Mouse (Mus musculus): ENCODE results near the gene Prrc2a. TPM values are rescaled to one million over a fixed set of nuclear protein-coding genes. Genes with fewer than 3 reads are reported as not detected.
A peak's percentile ranks its signal among the peaks of the same experiment; 100 is the strongest.
"Not testable (repeated sequence)": the region's sequence is repeated elsewhere in the genome, so short reads cannot be mapped to it uniquely, and the experiment has no call there.

Prrc2a gene
- polyA plus RNA-seq, 1 experiment from 2014 or later = 244 TPM

GRCm38 (mm10) chr17:35127017-35127416, 37.7 kb downstream of the Prrc2a start:
- WGBS = 67% methylated on average over 13 of the region's 13 CpGs
- Histone ChIP-seq H3K27ac (peak overlapping the region; percentile 88; the same call in 1 of the 2 replicates), H3K4me2 (peak overlapping the region; percentile 83), H3K9ac (peak overlapping the region; percentile 89), H3K4me1 (peaks cover 30% of the 10 kb centered on the region), H3K27me3 (no peaks in the 10 kb centered on the region), H3K4me3 (peak overlapping the region; percentile 82), H3K36me3 (peaks cover 45% of the 10 kb centered on the region), H3K9me3 (no peaks in the 10 kb centered on the region)
- no peak for ATAC-seq (ENCODE audit: insufficient number of reproducible peaks, insufficient read depth, low FRiP score, low TSS enrichment, low read depth)

- peaks cover 45% of the 10 kb centered on the region for H3K36me3 ChIP-seq
- under 1% methylated on average over 36 of the region's 36 CpGs for WGBS
- H3K27ac ChIP-seq = peak within 1 kb of the TSS; percentile 88
- H3K4me3 ChIP-seq = peak within 1 kb of the TSS; percentile 82
- no peaks in the 10 kb centered on the region for H3K27me3 ChIP-seq
- peak within 1 kb of the TSS; percentile 89 for H3K9ac ChIP-seq
- H3K4me2 ChIP-seq = peak within 1 kb of the TSS; percentile 83
- H3K4me1 ChIP-seq = peaks cover 31% of the 10 kb centered on the region
- H3K9me3 ChIP-seq = no peaks in the 10 kb centered on the region
- peak; percentile 70; the same call in 1 of the 2 replicates for ATAC-seq (ENCODE audit: insufficient number of reproducible peaks, insufficient read depth, low FRiP score, low TSS enrichment, low read depth)
These were observed 38.5 kb downstream of the Prrc2a start, which contains the start of gene D17H6S53E for GRCm38 (mm10) chr17:35126206-35126611. TSS of gene D17H6S53E (plus strand) at chr17:35126373.

GRCm38 (mm10) chr17:35125578-35125977, 39.1 kb downstream of the Prrc2a start:
- ATAC-seq (ENCODE audit: insufficient number of reproducible peaks, insufficient read depth, low FRiP score, low TSS enrichment, low read depth) = no peak
- Histone ChIP-seq H3K27ac (peak overlapping the region; percentile 88; the same call in 1 of the 2 replicates), H3K4me3 (peak overlapping the region; percentile 82), H3K4me2 (peak overlapping the region; percentile 83), H3K27me3 (no peaks in the 10 kb centered on the region), H3K9me3 (no peaks in the 10 kb centered on the region), H3K36me3 (peaks cover 41% of the 10 kb centered on the region), H3K9ac (peak overlapping the region; percentile 89), H3K4me1 (peaks cover 31% of the 10 kb centered on the region)
- WGBS = 29% methylated on average over 6 of the region's 6 CpGs

GRCm38 (mm10) chr17:35125081-35125480, 39.6 kb downstream of the Prrc2a start:
- Histone ChIP-seq H3K27me3 (no peaks in the 10 kb centered on the region), H3K9ac (peak overlapping the region; percentile 89), H3K27ac (no peak overlapping the region), H3K4me2 (peak overlapping the region; percentile 83; the same call in 1 of the 2 replicates), H3K36me3 (peaks cover 37% of the 10 kb centered on the region), H3K4me3 (no peak overlapping the region; the same call in 1 of the 2 replicates), H3K4me1 (peaks cover 35% of the 10 kb centered on the region), H3K9me3 (no peaks in the 10 kb centered on the region)
- ATAC-seq (ENCODE audit: insufficient number of reproducible peaks, insufficient read depth, low FRiP score, low TSS enrichment, low read depth) = no peak
- 95% methylated on average over 1 of the region's 1 CpGs for WGBS

DNA sequence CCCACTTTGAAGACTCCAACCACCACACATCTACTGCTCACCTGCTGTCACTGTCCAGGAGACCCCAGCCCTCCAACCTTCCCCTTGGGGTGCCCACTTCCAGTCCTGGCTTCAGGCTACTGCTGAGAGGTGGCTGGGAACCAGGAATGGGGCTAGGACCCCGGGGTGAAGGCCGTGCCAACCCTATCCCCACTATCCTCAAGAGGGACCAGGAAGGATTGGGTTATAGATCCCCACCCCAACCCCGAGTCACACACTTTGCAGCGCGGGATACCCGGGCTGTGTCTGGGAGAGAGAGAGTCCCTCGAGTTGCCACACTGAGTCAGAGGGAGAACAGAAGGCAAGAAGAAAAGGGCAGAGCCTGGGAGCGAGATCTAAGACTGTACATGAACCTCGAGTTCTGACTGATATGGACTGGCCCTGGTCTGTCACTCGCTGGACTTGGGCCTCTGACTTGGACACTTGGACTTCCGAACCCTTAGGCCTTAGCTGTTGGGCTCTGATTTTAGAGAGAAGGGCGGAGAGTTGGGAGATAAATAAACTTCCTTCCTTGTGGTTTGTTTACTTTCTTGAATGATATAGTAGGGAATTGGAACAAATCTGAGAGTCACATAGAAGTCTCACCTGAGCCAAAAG, 40.3 kb downstream of the Prrc2a start:
- not testable (repeated sequence) for H3K27me3 ChIP-seq; ATAC-seq (ENCODE audit: insufficient number of reproducible peaks, insufficient read depth, low FRiP score, low TSS enrichment, low read depth); H3K4me3 ChIP-seq; H3K27ac ChIP-seq; H3K9ac ChIP-seq; H3K9me3 ChIP-seq; H3K4me2 ChIP-seq
- 95% methylated on average over 12 of the region's 12 CpGs for WGBS
- peaks cover 36% of the 10 kb centered on the region for H3K36me3 ChIP-seq
- H3K4me1 ChIP-seq = peaks cover 40% of the 10 kb centered on the region

DNA sequence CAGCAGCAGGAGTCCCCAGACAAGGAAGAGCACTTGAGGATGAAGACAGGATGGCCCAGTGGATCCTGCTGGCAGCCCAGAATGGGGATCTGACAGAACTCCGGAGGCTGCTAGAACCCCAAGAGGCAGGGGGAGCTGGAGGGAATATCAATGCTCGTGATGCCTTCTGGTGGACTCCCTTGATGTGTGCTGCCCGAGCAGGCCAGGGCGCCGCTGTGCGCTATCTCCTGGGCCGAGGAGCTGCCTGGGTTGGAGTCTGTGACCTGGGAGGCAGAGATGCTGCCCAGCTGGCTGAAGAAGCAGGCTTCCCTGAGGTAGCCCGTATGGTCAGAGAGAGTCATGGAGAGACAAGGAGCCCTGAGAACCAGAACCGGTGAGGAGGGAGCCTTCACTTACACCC, 41.4 kb downstream of the Prrc2a start:
- not testable (repeated sequence) for H3K27ac ChIP-seq; H3K4me2 ChIP-seq; H3K9ac ChIP-seq; H3K4me3 ChIP-seq; ATAC-seq (ENCODE audit: insufficient number of reproducible peaks, insufficient read depth, low FRiP score, low TSS enrichment, low read depth); H3K9me3 ChIP-seq; H3K27me3 ChIP-seq
- 90% methylated on average over 9 of the region's 9 CpGs for WGBS
- Histone ChIP-seq H3K4me1 (peaks cover 40% of the 10 kb centered on the region), H3K36me3 (peaks cover 37% of the 10 kb centered on the region)

GRCm38 (mm10) chr17:35121871-35122303, 42.8 kb downstream of the Prrc2a start, which contains the start of gene Csnk2b:
TSS of gene Csnk2b (minus strand) at chr17:35122053.
- Histone ChIP-seq H3K36me3 (peaks cover 42% of the 10 kb centered on the region), H3K9me3 (no peaks in the 10 kb centered on the region), H3K4me3 (peak within 1 kb of the TSS; percentile 94), H3K27ac (peak within 1 kb of the TSS; percentile 93), H3K9ac (peak within 1 kb of the TSS; percentile 95), H3K4me1 (peaks cover 31% of the 10 kb centered on the region), H3K4me2 (peak within 1 kb of the TSS; percentile 94), H3K27me3 (no peaks in the 10 kb centered on the region)
- under 1% methylated on average over 19 of the region's 19 CpGs for WGBS
- no peak for ATAC-seq (ENCODE audit: insufficient number of reproducible peaks, insufficient read depth, low FRiP score, low TSS enrichment, low read depth)

GRCm38 (mm10) chr17:35121143-35121799, 43.4 kb downstream of the Prrc2a start, which contains the start of gene Gpank1:
TSS of gene Gpank1 (plus strand) at chr17:35121455.
- peak within 1 kb of the TSS; percentile 94 for H3K4me3 ChIP-seq
- H3K36me3 ChIP-seq = peaks cover 46% of the 10 kb centered on the region
- peak within 1 kb of the TSS; percentile 94 for H3K4me2 ChIP-seq
- no peaks in the 10 kb centered on the region for H3K9me3 ChIP-seq
- ATAC-seq (ENCODE audit: insufficient number of reproducible peaks, insufficient read depth, low FRiP score, low TSS enrichment, low read depth) = peak; percentile 89
- H3K27me3 ChIP-seq = no peaks in the 10 kb centered on the region
- peaks cover 26% of the 10 kb centered on the region for H3K4me1 ChIP-seq
- WGBS = under 1% methylated on average over 50 of the region's 50 CpGs
- peak within 1 kb of the TSS; percentile 93 for H3K27ac ChIP-seq
- peak within 1 kb of the TSS; percentile 95 for H3K9ac ChIP-seq

DNA sequence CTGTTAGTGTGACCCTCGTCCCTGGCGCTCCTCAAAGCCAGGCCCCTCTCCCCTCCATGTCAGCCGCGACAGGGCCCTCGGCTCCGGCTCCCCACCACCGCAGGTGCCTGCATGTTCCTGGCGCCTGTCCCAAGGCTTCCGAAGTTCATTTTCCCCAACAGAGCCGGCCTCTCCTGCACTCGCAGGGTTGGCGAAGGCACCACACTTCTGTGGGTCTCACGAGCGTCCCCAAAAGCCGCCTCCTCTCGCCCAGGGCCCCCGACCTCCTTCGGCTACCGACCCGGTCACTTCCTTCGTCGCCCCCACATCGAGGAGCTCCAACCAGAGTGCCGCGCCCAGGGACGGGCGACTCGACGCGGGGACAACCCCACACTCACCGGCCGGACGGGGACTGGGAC, 44.0 kb downstream of the Prrc2a start:
- no peaks in the 10 kb centered on the region for H3K27me3 ChIP-seq
- H3K4me2 ChIP-seq = peak overlapping the region; percentile 94
- peaks cover 26% of the 10 kb centered on the region for H3K4me1 ChIP-seq
- no peak for ATAC-seq (ENCODE audit: insufficient number of reproducible peaks, insufficient read depth, low FRiP score, low TSS enrichment, low read depth)
- H3K27ac ChIP-seq = peak overlapping the region; percentile 60; the same call in 1 of the 2 replicates
- peak overlapping the region; percentile 95 for H3K9ac ChIP-seq
- WGBS = under 1% methylated on average over 33 of the region's 33 CpGs
- H3K4me3 ChIP-seq = peak overlapping the region; percentile 94
- peaks cover 51% of the 10 kb centered on the region for H3K36me3 ChIP-seq
- no peaks in the 10 kb centered on the region for H3K9me3 ChIP-seq

DNA sequence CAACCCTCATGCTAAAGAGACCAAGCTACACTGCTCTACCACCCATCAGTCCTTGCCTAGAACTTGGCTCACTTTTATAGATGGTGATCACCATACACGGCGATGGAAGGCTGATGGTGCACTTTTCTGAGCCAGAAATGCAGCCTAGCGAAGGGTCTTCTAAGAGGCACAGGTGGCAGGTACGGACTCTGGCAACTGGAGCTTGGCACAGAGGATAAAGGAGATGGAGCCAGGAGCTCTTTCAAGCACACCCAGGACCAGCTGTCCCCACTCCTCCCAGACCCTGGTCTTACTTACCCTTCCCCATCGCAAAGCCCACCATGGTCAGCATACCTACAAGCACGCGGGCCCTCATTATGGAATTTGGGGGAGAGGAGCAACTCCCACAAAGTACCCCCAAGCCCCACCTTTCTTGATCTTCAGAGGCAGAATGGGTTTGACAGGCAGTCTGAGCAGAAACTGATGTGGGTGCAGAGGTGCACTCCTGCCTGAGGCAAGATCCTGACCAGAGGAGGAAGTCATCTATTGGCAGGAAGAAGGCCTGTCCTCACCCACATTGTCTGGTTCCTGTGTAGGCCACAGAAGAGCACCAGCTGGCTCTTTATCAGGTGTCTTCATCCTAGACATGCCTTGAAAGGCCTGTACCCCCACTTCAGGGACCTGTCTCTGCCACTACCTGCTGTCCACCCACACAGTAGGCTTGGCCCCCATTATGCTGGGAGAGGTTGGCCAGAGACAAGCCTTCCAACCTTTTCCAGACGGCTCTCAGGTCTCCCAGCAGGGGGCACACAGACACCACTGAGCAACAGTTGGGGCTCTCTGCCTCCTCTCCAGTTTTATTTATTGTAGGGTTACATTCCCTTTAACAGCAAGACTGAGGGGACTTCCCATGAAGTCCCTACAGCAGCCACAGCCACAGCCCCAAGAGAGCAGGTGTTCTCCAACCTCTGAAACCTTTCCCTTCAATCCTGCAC, 49.4 kb downstream of the Prrc2a start, which contains the start of gene Ly6g5b:
Gene Ly6g5b, minus strand, starts transcription at position 383 of the 974 bp plus-strand sequence.
- H3K27ac ChIP-seq = no peak within 1 kb of the TSS
- no peak within 1 kb of the TSS for H3K4me3 ChIP-seq
- peaks cover 56% of the 10 kb centered on the region for H3K36me3 ChIP-seq
- WGBS = 85% methylated on average over 8 of the region's 8 CpGs
- no peak within 1 kb of the TSS for H3K4me2 ChIP-seq
- no peak for ATAC-seq (ENCODE audit: insufficient number of reproducible peaks, insufficient read depth, low FRiP score, low TSS enrichment, low read depth)
- peaks cover 8% of the 10 kb centered on the region for H3K4me1 ChIP-seq
- H3K9ac ChIP-seq = no peak within 1 kb of the TSS
- H3K9me3 ChIP-seq = no peaks in the 10 kb centered on the region
- no peaks in the 10 kb centered on the region for H3K27me3 ChIP-seq

DNA sequence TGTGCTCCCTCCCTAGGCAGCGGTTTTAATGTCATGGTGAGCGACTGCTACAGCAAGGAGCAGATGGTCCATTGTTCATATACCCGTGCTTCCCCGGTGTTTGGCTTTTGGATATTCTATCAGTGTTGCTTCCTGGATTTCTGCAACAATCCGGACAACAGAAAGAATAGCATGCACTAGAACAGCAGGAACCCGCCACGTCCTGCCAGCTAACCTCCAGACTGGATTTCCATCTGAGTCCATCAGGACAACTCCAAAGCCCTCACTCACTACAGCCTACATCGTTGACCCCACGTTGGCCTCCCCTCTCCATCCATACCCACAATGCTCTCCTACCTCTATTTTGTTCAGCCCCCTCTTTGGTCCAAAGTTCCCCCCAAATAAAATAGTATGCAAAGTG, 52.9 kb downstream of the Prrc2a start:
- H3K4me2 ChIP-seq = no peak overlapping the region
- H3K9ac ChIP-seq = no peak overlapping the region
- H3K27me3 ChIP-seq = no peaks in the 10 kb centered on the region
- no peaks in the 10 kb centered on the region for H3K4me1 ChIP-seq
- H3K27ac ChIP-seq = no peak overlapping the region
- H3K9me3 ChIP-seq = no peaks in the 10 kb centered on the region
- ATAC-seq (ENCODE audit: insufficient number of reproducible peaks, insufficient read depth, low FRiP score, low TSS enrichment, low read depth) = no peak
- H3K36me3 ChIP-seq = peaks cover 30% of the 10 kb centered on the region
- WGBS = 77% methylated on average over 9 of the region's 9 CpGs
- H3K4me3 ChIP-seq = no peak overlapping the region
